11 mouse cellular contexts compared by ENCODE assay signal in genomic region chr5:21188435-21188834, GRCm38 (mm10). TPM values are rescaled to one million over a fixed set of nuclear protein-coding genes. Genes with fewer than 3 reads are reported as not detected.
DNase-seq lines count a peak whose midpoint lies in the region; ATAC-seq and TF ChIP-seq lines count a peak whose summit lies in the region.
"Had no signal": no experiment of that assay in that cellular context is flagged by ENCODE, and none has a peak within 500 bp of the region (broad histone marks: within the 10 kb centered on the region; RNA-seq: fewer than 3 reads in every experiment).

No protein-coding gene starts in this region.

- 0 out of 2 replicates have a peak, but pooled peaks cover 3% of the 10 kb centered on the region for H3K9me3 ChIP-seq in liver, embryonic 15.5 days (replicated peaks)
- no peaks in the 10 kb centered on the region for H3K9me3 ChIP-seq in lung, postnatal 0 days (ENCODE audit: low read length)
- peaks cover 10% of the 10 kb centered on the region for H3K9me3 ChIP-seq in hindbrain, embryonic 13.5 days

- no peak for TF ChIP-seq EP300 in lung, postnatal 0 days (IDR thresholded peaks at IDR 0.05)

- DNase-seq in liver: no peak
- DNase-seq in Muller cell, postnatal 12 days (ENCODE audit: inconsistent ontology term): peak; percentile 68
- DNase-seq in lung, postnatal 0 days (ENCODE audit: low spot score): peak; percentile 58
- DNase-seq in natural killer cell, adult 2 months (ENCODE audit: low spot score in 2 of 2): peak; percentile 40 to 47
- DNase-seq in kidney, postnatal 10 days: no peak
- DNase-seq in thymus, postnatal 4 days: no peak
- DNase-seq: cerebellum, postnatal 36 days; kidney, adult 18-20 months; lung, embryonic 14.5 days had no signal

- no peaks in the 10 kb centered on the region for H3K36me3 ChIP-seq in liver, embryonic 15.5 days (replicated peaks)
- no peaks in the 10 kb centered on the region for H3K36me3 ChIP-seq in lung, postnatal 0 days (ENCODE audit: insufficient read depth, low read length)
- peaks cover 6% of the 10 kb centered on the region; the same call in 1 of the 2 replicates for H3K36me3 ChIP-seq in hindbrain, embryonic 13.5 days

- no peak overlapping the region for H3K4me3 ChIP-seq in liver, embryonic 15.5 days (replicated peaks)
- no peak overlapping the region for H3K4me3 ChIP-seq in lung, postnatal 0 days (ENCODE audit: low read depth, low read length)
- no peak overlapping the region for H3K4me3 ChIP-seq in hindbrain, embryonic 13.5 days

- H3K27me3 ChIP-seq in liver, embryonic 15.5 days: peaks cover 20% of the 10 kb centered on the region; the same call in 1 of the 2 replicates
- no peaks in the 10 kb centered on the region for H3K27me3 ChIP-seq in lung, postnatal 0 days (replicated peaks; ENCODE audit: insufficient read depth, low read length)
- H3K27me3 ChIP-seq in hindbrain, embryonic 13.5 days: no peaks in the 10 kb centered on the region

- no peak overlapping the region for H3K9ac ChIP-seq in liver, embryonic 15.5 days
- H3K9ac ChIP-seq in lung, postnatal 0 days (replicated peaks; ENCODE audit: low read depth): no peak overlapping the region
- H3K9ac ChIP-seq in hindbrain, embryonic 13.5 days: no peak overlapping the region
- H3K9ac ChIP-seq: lung, embryonic 14.5 days had no signal

- ATAC-seq in liver, embryonic 15.5 days (ENCODE audit: insufficient read depth): no peak
- no peak; the same call in 1 of the 2 replicates for ATAC-seq in lung, postnatal 0 days
- no peak for ATAC-seq in hindbrain, embryonic 13.5 days (ENCODE audit: low FRiP score)

- no peak overlapping the region for H3K27ac ChIP-seq in liver, embryonic 15.5 days (replicated peaks)
- peak overlapping the region; percentile 74 for H3K27ac ChIP-seq in lung, postnatal 0 days (ENCODE audit: low read length)
- H3K27ac ChIP-seq in hindbrain, embryonic 13.5 days: no peak overlapping the region

- H3K4me2 ChIP-seq in liver, embryonic 15.5 days: peak overlapping the region; percentile 29
- peak overlapping the region; percentile 44 for H3K4me2 ChIP-seq in lung, postnatal 0 days (replicated peaks; ENCODE audit: low read depth, low read length)
- no peak overlapping the region for H3K4me2 ChIP-seq in hindbrain, embryonic 13.5 days
- H3K4me2 ChIP-seq: lung, embryonic 14.5 days had no signal

- WGBS in liver, embryonic 15.5 days (ENCODE audit: insufficient replicate concordance): 13% methylated on average over 3 of the region's 3 CpGs
- WGBS in lung, postnatal 0 days: 15% methylated on average over 3 of the region's 3 CpGs
- whole genome bisulfite sequencing in hindbrain, embryonic 13.5 days: 47% methylated on average over 3 of the region's 3 CpGs

- peaks cover 12% of the 10 kb centered on the region for H3K4me1 ChIP-seq in liver, embryonic 15.5 days (replicated peaks)
- H3K4me1 ChIP-seq in lung, postnatal 0 days (ENCODE audit: insufficient read depth, low read depth, low read length): no peaks in the 10 kb centered on the region; the same call in 1 of the 2 replicates
- H3K4me1 ChIP-seq in hindbrain, embryonic 13.5 days (replicated peaks): peaks cover 21% of the 10 kb centered on the region

- TF ChIP-seq CTCF in lung, postnatal 0 days (IDR thresholded peaks at IDR 0.05): no peak

RNA-seq across cellular contexts. Expression of gene Gsap, which starts 2.4 kb away (rescaled TPM):
- 1.9 and 2.2 TPM in 2 replicates for polyA plus RNA-seq in liver, embryonic 15.5 days (2015; fragmentation: Nextera tagmentation; extraction: Ambion mirVana)
- 44.6 and 44.9 TPM in 2 replicates for polyA plus RNA-seq in lung, postnatal 0 days (2015; fragmentation: Nextera tagmentation; extraction: Ambion mirVana)
- 9.9 TPM in 2 replicates for polyA plus RNA-seq in hindbrain, embryonic 13.5 days (2015; fragmentation: Nextera tagmentation; extraction: Ambion mirVana)

Comparison
In these comparisons a context has a peak if more than half of its experiments do, and no peak if none do; other contexts are left out.
1. DNase-seq: peak in Muller cell, postnatal 12 days (single experiment), lung, postnatal 0 days (single experiment) and natural killer cell, adult 2 months (2 of 2); none in liver (single experiment), kidney, postnatal 10 days (single experiment) and thymus, postnatal 4 days (single experiment).